Mouse (Mus musculus): ENCODE data around the gene Rhbdd3.

DNA sequence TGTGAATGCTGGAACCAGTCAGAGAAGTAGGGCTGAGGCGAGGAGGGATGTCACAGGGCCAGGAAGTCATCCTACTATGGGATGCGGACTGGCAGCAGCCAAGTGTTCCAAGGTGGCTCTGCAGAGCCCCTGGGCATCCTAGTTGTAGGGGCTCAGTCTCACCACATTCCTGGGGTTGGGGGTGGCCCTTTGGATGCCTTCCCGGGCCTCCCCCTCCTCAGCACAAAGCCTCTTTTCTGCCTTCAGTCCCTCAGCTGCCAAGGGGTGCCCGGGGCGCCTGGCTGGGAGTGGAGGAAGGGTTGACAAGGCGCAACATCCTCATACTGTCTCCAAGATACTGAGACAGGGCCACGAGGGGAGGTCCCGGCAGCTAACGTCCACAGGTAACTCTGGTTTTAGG is 51.2 kb downstream of the Rhbdd3 start:
- TF ChIP-seq ZNF384 (IDR thresholded peaks at IDR 0.05; ENCODE audit: low read depth, low read length) (no peak), MAZ (IDR thresholded peaks at IDR 0.05; ENCODE audit: low read depth, low read length) (no peak), POLR2AphosphoS2 (IDR thresholded peaks at IDR 0.05; ENCODE audit: low read length) (no peak), POLR2A (IDR thresholded peaks at IDR 0.05; ENCODE audit: control insufficient read depth in 1 of 2, insufficient read depth in 1 of 2, low read depth in 1 of 2, low read length in 2 of 2, poor library complexity in 1 of 2) (no peak), ZKSCAN1 (IDR thresholded peaks at IDR 0.05; ENCODE audit: low read depth, low read length) (no peak), CTCF (IDR thresholded peaks at IDR 0.05 in 2 of 3, conservative IDR thresholded peaks at IDR 0.05 in 1 of 3; ENCODE audit: control insufficient read depth in 1 of 3, insufficient read depth in 1 of 3, low read depth in 2 of 3, low read length in 3 of 3, poor library complexity in 1 of 3, severe bottlenecking in 1 of 3) (no peak), ZC3H11A (IDR thresholded peaks at IDR 0.05; ENCODE audit: low read depth, low read length) (no peak), TCF12 (IDR thresholded peaks at IDR 0.05; ENCODE audit: low read depth, low read length) (no peak), MXI1 (IDR thresholded peaks at IDR 0.05; ENCODE audit: low read depth, low read length) (no peak)
